Mouse (Mus musculus) brain, embryonic 14.5 days (tissue): Measurements from ENCODE around the gene Acbd6. TPM values are rescaled to one million over a fixed set of nuclear protein-coding genes. Genes with fewer than 3 reads are reported as not detected.

Source experiments
- DNase-seq: peaks from one replicate; pipeline ENCODE4 v3.0.0-alpha.2; 2011; ENCODE audit warnings: low read depth
- CTCF ChIP-seq: fragments of 200-500 bp; IDR thresholded peaks from 2 replicates; pipeline ENCODE4 v1.5.1; 2012; ENCODE audit warnings: inconsistent platforms, mild to moderate bottlenecking, moderate library complexity, borderline replicate concordance; ENCODE audit not compliant: insufficient read depth, insufficient read length; ENCODE audit errors: extremely low read depth
- POLR2A ChIP-seq: fragments of 200-500 bp; IDR thresholded peaks from 2 replicates; pipeline ENCODE4 v1.6.1; 2012; ENCODE audit warnings: mild to moderate bottlenecking, inconsistent platforms, borderline replicate concordance; ENCODE audit not compliant: poor library complexity, insufficient read depth, insufficient read length, severe bottlenecking; ENCODE audit errors: extremely low read depth
- polyA plus RNA-seq: library from polyadenylated mRNA; depleted of rRNA; stranded (reverse); fragments of >200 nt; gene quantifications from 2 replicates; pipeline ENCODE4 v1.2.3, GENCODE M21; 2012

The Acbd6 gene
- polyA plus RNA-seq, 1 experiment, result 98.6 TPM

DNA sequence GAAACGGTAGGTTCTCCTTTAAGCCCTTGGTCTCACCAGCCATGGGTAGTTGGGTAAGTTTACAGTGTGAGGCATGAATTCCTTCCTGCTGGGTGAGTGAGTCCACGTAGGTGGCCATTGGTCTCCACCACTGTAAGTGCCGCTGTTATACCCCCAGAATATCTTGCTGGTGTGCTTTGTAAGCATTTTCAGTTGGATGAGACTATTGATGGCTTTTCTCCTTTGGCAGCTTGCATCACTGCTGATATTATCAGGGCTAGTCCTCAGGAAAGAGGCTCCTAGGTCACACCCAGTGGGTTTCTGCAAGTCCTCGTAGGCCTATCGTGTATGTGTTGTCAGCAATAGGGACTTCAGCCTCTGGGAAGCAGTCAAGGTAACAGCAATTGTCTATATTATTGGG, 106.1 kb downstream of the Acbd6 start:
- no peak for TF ChIP-seq POLR2A
- TF ChIP-seq CTCF, result no peak
- DNase-seq, result no peak

DNA sequence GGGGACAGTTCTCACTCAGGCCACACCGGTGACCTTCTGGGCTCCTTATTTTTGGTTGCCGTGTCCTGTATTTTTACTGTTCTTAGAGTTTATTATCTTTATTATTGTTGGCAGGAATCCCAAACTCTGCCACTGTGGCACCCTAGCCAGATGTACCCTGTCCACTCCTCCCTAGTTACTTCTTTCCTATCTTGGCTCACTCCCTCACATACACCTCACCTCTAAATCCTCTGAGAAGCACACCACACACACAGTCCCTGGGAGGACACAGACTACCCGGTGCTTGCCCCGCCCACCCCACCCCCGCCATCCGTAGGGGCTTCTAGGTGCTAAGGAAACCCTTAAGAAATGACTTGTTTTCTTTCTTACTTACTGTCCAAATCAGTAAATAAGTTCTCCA, 117.7 kb downstream of the Acbd6 start:
- TF ChIP-seq POLR2A, result no peak
- no peak for TF ChIP-seq CTCF
- DNase-seq, result no peak

DNA sequence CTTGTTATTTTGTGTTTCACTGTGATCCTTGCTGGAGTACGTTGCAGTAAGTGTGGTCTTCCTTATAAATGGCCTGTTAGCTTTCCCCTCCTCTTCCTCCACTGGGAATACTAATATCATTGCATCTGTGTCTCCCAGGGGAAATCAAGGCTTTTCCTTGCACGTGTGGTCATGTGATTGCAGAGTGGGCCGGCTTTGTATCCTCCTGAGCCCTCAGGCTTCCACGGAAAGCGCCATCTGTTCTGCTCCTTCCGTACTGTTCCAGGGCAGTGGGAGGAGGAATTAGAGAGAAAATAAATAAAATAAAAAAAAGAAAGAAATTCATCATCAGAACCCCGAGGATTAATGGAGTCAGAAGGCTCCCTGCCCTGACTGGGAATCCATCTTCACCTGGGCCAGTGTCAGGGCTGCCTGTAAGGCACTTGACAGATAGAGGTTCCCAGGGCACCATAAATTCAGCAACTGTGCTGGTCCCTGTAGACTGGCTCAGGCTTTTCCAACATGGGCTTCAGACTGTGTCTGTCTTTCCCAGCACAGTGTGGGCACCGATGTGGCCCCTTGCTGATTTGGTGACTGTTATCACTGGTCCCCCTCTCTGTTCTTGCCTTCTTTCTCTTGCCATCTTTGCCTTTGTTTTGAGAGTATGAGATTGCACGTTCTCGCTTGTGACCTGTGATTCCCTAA, 123.3 kb downstream of the Acbd6 start:
- TF ChIP-seq POLR2A (no peak), CTCF (no peak)
- DNase-seq, result peak; percentile 86

DNA sequence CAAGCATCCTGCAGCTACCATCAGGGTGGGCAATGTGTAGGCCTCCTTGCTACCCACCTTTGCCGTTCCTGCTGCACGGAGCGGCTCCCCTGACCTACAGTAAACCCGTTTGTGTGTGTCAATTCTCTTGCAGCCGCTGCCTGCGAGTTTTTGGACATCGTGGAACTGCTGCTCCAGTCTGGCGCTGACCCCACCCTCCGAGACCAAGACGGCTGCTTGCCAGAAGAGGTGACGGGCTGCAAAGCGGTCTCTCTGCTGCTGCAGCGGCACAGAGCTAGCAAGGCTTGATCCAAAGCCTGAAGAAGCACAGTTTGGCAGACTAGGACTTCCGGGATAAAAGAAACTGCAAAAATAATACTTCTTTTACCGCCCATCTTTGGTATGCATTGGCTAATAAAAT, 128.9 kb downstream of the Acbd6 start:
- DNase-seq, result peak; percentile 56
- no peak for TF ChIP-seq CTCF

DNA sequence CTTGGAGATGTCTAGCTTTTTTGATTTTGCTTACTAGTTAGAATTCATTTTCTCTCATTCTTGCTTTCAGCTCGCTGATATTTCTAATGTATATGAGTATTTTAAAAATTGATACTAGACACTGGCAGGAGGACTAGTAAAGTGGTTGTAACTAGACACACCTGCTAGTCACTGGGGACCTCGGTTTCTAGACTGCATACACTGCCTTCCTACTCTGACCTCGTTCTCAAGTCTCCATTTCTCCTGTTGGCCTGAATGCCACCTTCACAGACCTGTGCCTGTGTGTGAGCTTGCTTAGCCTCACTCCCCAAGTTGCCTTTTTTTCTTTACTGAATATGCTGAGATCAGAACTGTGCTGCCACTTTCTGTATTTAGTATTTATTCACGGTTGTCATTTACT, 131.2 kb downstream of the Acbd6 start:
- TF ChIP-seq POLR2A, result no peak
- no peak for TF ChIP-seq CTCF
- DNase-seq, result no peak

DNA sequence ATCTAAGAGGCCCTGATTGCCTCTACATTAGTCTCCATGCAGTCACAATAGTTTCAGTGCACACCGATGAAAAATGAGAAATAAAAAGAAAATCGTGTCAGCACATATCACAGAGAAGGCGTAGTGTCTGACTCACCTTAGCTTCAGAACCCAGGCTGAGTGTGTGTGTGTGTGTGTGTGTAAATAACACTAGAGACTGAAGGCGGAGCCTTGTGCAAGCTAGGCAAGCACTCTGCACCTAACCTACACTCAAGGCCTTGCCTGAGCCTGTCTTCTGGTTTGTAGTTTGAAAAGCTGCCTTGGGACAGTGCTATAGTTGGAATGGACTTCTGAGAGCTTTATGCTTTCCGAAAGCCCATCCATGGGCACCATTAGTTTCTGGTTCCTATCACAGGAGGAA, 131.6 kb downstream of the Acbd6 start:
- TF ChIP-seq POLR2A (no peak), CTCF (no peak)
- no peak for DNase-seq

DNA sequence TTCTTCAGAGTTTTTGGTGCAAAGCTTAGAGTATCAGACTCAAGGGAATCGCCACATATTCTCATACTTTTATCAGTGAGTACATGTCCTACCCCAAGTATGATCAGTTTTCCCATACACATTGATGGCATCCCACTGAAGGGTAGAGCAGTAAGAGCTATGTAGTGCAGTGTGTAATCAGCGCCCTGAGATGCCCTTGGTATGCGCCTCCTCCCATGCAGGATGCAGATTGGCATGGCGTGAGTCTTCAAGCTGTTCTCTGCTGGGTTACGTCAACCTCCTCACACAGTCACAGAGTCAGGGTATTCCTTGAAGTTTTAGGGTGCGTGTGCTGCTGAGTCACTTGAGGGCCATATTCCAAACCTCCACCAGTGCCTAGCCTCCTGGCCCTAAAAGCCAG, 134.3 kb downstream of the Acbd6 start:
- TF ChIP-seq CTCF (no peak), POLR2A (no peak)
- no peak for DNase-seq

DNA sequence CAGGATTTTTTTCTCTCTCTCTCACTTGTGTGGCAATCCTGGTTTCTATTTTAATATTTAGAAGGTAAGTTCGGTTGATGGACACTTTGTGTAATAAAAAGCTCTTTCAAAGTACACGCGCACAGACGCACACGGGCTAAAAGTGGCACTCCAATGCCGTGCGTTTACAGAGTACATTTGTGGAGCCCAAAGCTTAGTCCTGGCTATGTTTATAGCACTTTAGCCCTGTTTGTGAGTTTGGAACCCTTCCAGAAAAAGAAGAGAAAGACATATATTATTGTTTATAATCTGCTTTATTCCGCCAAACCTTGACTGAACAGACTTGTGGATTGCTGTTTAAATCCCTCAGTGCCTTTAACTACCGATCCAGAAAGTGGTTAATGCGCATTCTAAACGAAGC, 135.1 kb downstream of the Acbd6 start:
- TF ChIP-seq POLR2A, result no peak
- no peak for TF ChIP-seq CTCF
- DNase-seq, result peak; percentile 53

DNA sequence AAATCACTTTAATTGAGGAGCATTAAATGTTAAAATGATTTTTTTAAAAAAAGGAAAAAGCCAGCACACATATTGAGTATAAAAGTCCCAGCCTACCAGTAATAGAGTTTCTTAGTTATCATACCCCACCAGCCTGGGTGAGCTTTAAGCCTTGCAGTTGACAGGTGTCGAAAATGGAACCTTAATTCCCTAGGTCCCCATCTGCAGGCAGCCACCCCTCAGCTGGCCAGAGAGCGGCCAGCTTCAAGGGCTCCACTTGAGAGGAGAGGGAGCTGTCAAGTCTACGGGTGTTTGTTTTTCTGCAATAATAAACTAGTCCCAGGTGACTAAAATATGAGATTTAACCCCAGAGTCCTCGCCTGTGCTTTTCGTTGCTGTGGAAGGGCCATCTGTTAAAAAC, 135.5 kb downstream of the Acbd6 start:
- no peak for TF ChIP-seq POLR2A
- no peak for TF ChIP-seq CTCF
- DNase-seq, result peak; percentile 55

DNA sequence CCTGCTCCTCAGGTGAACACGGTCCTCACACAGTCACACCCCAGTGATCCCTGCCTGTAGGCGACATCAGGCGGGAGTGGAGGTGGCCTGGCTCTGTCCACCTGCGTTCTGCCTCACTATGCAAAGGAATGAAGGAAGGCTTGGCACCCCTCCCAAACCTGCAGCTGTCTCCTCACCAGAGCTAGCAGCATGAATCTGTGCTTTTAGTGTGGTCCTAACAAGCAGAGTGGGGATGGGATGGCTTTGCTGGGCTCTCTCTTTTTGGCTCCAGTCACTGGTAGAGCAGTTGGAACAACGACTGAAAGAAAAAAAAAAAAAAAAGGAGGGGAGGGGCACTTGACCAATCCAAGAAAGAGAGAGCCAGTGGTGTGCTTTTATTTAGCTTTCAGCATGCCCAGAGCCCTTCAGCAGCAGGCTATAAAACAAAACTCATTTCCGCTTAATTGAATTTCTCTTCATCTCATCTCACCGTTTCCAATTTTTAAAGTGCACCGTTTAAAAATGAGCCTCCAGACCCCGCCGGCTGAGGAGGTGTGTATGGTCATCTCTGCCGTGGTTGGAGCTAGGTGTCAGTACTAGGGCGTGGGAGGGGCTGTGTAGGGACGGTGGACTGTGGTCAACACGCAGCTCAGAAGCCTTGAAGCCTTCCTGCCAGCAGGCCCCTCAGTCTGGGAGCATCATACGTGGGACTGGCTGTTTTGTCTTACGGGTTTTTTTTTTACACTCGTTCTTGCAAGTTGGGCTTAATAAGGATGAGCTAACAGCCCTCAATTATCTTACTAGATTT, 140.6 kb downstream of the Acbd6 start:
- peak; percentile 81 for DNase-seq

DNA sequence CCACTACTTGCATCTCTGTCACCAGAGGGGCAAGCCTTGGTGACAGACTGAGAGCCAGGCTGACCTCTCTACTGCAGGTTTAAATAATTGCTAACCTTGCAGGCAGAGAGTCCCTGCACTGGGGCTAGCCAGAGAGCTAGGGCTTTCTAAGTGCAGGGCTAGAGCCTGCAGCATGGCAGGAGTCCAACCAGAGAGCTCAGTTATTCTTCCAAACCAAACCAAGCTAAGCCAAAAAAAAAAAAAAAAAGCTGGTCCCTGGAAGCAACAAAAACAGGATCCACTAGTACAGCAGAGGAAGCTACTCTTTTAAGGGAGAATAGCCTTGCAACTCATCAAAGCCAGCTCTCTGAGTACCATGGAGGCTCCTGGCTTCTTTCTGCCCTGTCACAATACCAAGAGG, 143.0 kb downstream of the Acbd6 start:
- DNase-seq, result peak; percentile 61
- TF ChIP-seq CTCF (no peak), POLR2A (no peak)

More for the DNA sequence above, 140.6 kb downstream of the Acbd6 start:
- TF ChIP-seq POLR2A (no peak), CTCF (no peak)

DNA sequence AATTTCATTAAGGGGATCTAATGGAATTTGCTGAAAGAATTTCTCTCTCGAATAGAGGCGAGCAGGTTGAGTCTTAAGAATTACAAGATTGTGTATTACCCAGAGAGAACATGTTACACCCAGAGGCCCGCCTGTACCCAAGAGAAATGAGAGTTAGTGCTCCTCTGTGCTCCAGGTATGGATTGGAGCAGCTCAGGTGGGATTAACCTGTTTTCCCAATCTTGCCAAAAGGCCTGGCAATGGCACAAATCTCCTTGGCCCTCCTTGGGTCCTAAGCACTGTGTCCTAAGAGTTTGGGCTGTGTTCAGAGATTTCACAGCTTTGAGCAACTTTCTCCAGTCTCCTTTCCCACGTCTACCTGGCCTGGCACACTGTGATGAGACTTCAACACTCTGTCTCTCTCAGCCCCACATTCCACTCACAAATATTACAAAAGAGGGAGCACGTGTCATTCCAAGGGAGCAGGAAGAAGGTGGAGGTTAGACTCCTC, 145.3 kb downstream of the Acbd6 start:
- TF ChIP-seq CTCF (no peak), POLR2A (no peak)
- no peak for DNase-seq

DNA sequence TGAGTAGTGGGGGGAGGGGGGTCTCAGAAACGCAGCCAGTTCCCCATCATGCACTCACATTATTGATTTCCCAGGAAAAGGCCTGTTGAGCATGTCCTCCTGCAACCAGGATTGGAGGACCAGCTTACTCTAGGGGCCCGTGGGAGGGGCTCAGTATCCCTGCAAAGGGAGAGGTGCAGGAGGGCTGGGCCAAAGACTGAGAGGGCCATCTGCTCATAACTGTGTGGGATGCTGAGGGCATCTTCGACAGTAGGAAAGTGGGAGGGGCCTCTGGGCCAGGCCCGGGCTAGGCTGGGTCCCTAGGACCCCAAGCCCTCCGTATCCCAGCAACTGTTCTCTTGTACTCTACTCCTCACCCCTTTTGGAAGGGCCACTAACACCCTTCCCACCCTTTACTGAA, 146.3 kb downstream of the Acbd6 start:
- DNase-seq, result no peak
- TF ChIP-seq POLR2A (no peak), CTCF (no peak)

DNA sequence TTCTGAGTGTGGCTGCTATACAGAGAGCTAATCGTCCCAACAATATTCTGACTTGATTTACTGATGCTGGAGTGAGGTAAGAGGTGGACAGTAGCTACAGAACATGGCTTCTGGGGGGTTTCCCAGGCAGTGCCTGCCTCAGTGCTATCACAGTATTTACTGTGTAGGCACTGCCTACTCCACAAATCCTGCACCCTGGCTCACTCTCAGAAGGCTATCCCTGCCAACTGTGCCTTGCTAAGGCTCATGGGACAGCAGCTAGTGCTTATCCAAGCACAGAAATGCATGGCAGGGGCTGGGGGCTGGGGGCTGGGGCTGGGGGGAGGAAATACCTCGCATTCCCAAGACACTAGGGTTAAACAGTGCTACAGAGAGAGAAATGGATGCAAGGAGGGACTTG, 155.4 kb downstream of the Acbd6 start:
- TF ChIP-seq POLR2A, result no peak
- no peak for DNase-seq
